Mouse (Mus musculus): ENCODE measurements around the gene Kif20b. TPM values are rescaled to one million over a fixed set of nuclear protein-coding genes. Genes with fewer than 3 reads are reported as not detected.

Gene Kif20b
- polyA plus RNA-seq (2015; fragmentation: Nextera tagmentation; extraction: Ambion mirVana), result 12.1 and 15.9 TPM in 2 replicates

GRCm38 (mm10) chr19:34921652-34922602 is at the start of gene Kif20b:
TSS of gene Kif20b (plus strand) at chr19:34922361.
- ATAC-seq (ENCODE audit: low FRiP score, low read depth), result peak; percentile 97
- under 1% methylated on average over 57 of the region's 57 CpGs for WGBS
- peaks cover 11% of the 10 kb centered on the region for H3K4me1 ChIP-seq (replicated peaks)

GRCm38 (mm10) chr19:34876676-34877075 is 45.5 kb upstream of the Kif20b start:
- no peaks in the 10 kb centered on the region for H3K36me3 ChIP-seq
- H3K4me3 ChIP-seq, result no peak overlapping the region
- peaks cover 23% of the 10 kb centered on the region for H3K4me1 ChIP-seq (replicated peaks)
- no peak overlapping the region for H3K27ac ChIP-seq (replicated peaks)
- no peaks in the 10 kb centered on the region for H3K9me3 ChIP-seq
- peak overlapping the region; percentile 74 for H3K4me2 ChIP-seq
- no peaks in the 10 kb centered on the region for H3K27me3 ChIP-seq
- ATAC-seq (ENCODE audit: low FRiP score, low read depth), result no peak
- WGBS, result 78% methylated on average over 7 of the region's 7 CpGs
- H3K9ac ChIP-seq, result no peak overlapping the region

More at GRCm38 (mm10) chr19:34921652-34922602, at the start of gene Kif20b:
- Histone ChIP-seq H3K27ac (replicated peaks) (peak within 1 kb of the TSS; percentile 84), H3K4me2 (peak within 1 kb of the TSS; percentile 93), H3K36me3 (no peaks in the 10 kb centered on the region), H3K4me3 (peak within 1 kb of the TSS; percentile 92), H3K9me3 (no peaks in the 10 kb centered on the region), H3K27me3 (no peaks in the 10 kb centered on the region), H3K9ac (peak within 1 kb of the TSS; percentile 56)

GRCm38 (mm10) chr19:34877898-34878602 is 44.1 kb upstream of the Kif20b start:
- H3K4me1 ChIP-seq (replicated peaks), result peaks cover 23% of the 10 kb centered on the region
- H3K9ac ChIP-seq, result peak overlapping the region; percentile 97
- H3K4me2 ChIP-seq, result peak overlapping the region; percentile 74
- peak overlapping the region; percentile 68 for H3K4me3 ChIP-seq
- H3K36me3 ChIP-seq, result no peaks in the 10 kb centered on the region
- WGBS, result under 1% methylated on average over 45 of the region's 45 CpGs
- no peaks in the 10 kb centered on the region for H3K27me3 ChIP-seq
- peak overlapping the region; percentile 99 for H3K27ac ChIP-seq (replicated peaks)
- no peaks in the 10 kb centered on the region for H3K9me3 ChIP-seq
- ATAC-seq (ENCODE audit: low FRiP score, low read depth), result peak; percentile 98

GRCm38 (mm10) chr19:34878603-34879541 is 43.3 kb upstream of the Kif20b start, which contains the start of gene Pank1:
TSS of gene Pank1 (minus strand) at chr19:34879455.
- H3K36me3 ChIP-seq, result no peaks in the 10 kb centered on the region
- ATAC-seq (ENCODE audit: low FRiP score, low read depth), result peak; percentile 82
- WGBS, result under 1% methylated on average over 85 of the region's 96 CpGs

GRCm38 (mm10) chr19:34879624-34880023 is 42.5 kb upstream of the Kif20b start:
- Histone ChIP-seq H3K4me2 (peak overlapping the region; percentile 74), H3K36me3 (no peaks in the 10 kb centered on the region), H3K4me1 (replicated peaks) (peaks cover 23% of the 10 kb centered on the region), H3K4me3 (peak overlapping the region; percentile 68), H3K27me3 (no peaks in the 10 kb centered on the region), H3K27ac (replicated peaks) (peak overlapping the region; percentile 99), H3K9ac (peak overlapping the region; percentile 97), H3K9me3 (no peaks in the 10 kb centered on the region)
- no peak for ATAC-seq (ENCODE audit: low FRiP score, low read depth)
- 22% methylated on average over 6 of the region's 6 CpGs for WGBS

More at GRCm38 (mm10) chr19:34878603-34879541, 43.3 kb upstream of the Kif20b start, which contains the start of gene Pank1:
- Histone ChIP-seq H3K4me1 (replicated peaks) (peaks cover 23% of the 10 kb centered on the region), H3K27ac (replicated peaks) (peak within 1 kb of the TSS; percentile 99), H3K9ac (peak within 1 kb of the TSS; percentile 97), H3K9me3 (no peaks in the 10 kb centered on the region), H3K4me3 (peak within 1 kb of the TSS; percentile 68), H3K4me2 (peak within 1 kb of the TSS; percentile 74), H3K27me3 (no peaks in the 10 kb centered on the region)

GRCm38 (mm10) chr19:34881160-34881559 is 41.0 kb upstream of the Kif20b start:
- no peak overlapping the region for H3K4me3 ChIP-seq
- no peak overlapping the region for H3K4me2 ChIP-seq
- no peak for ATAC-seq (ENCODE audit: low FRiP score, low read depth)
- peaks cover 23% of the 10 kb centered on the region for H3K4me1 ChIP-seq (replicated peaks)
- H3K9me3 ChIP-seq, result no peaks in the 10 kb centered on the region
- H3K36me3 ChIP-seq, result no peaks in the 10 kb centered on the region
- H3K9ac ChIP-seq, result no peak overlapping the region
- H3K27me3 ChIP-seq, result no peaks in the 10 kb centered on the region
- WGBS, result 83% methylated on average over 5 of the region's 5 CpGs
- no peak overlapping the region for H3K27ac ChIP-seq (replicated peaks)

- Histone ChIP-seq H3K9ac (no peak overlapping the region), H3K27ac (replicated peaks) (no peak overlapping the region), H3K27me3 (no peaks in the 10 kb centered on the region), H3K4me2 (no peak overlapping the region), H3K4me3 (no peak overlapping the region), H3K36me3 (no peaks in the 10 kb centered on the region), H3K4me1 (replicated peaks) (peaks cover 13% of the 10 kb centered on the region), H3K9me3 (no peaks in the 10 kb centered on the region)
- no peak for ATAC-seq (ENCODE audit: low FRiP score, low read depth)
- WGBS, result 90% methylated on average over 2 of the region's 2 CpGs
Observed at GRCm38 (mm10) chr19:34882443-34882842, 39.7 kb upstream of the Kif20b start.

GRCm38 (mm10) chr19:34883526-34884224 is 38.5 kb upstream of the Kif20b start:
- Histone ChIP-seq H3K4me2 (no peak overlapping the region), H3K9ac (no peak overlapping the region), H3K27me3 (no peaks in the 10 kb centered on the region), H3K9me3 (no peaks in the 10 kb centered on the region), H3K36me3 (no peaks in the 10 kb centered on the region), H3K4me3 (no peak overlapping the region), H3K4me1 (replicated peaks) (peaks cover 10% of the 10 kb centered on the region), H3K27ac (replicated peaks) (no peak overlapping the region)
- no peak for ATAC-seq (ENCODE audit: low FRiP score, low read depth)
- 91% methylated on average over 3 of the region's 3 CpGs for WGBS

GRCm38 (mm10) chr19:34886324-34886723 is 35.8 kb upstream of the Kif20b start:
- H3K4me2 ChIP-seq, result no peak overlapping the region
- no peak overlapping the region for H3K27ac ChIP-seq (replicated peaks)
- H3K4me3 ChIP-seq, result no peak overlapping the region
- no peak overlapping the region for H3K9ac ChIP-seq
- H3K36me3 ChIP-seq, result no peaks in the 10 kb centered on the region
- H3K4me1 ChIP-seq (replicated peaks), result no peaks in the 10 kb centered on the region
- 84% methylated on average over 4 of the region's 4 CpGs for WGBS
- no peaks in the 10 kb centered on the region for H3K9me3 ChIP-seq
- no peak for ATAC-seq (ENCODE audit: low FRiP score, low read depth)
- H3K27me3 ChIP-seq, result no peaks in the 10 kb centered on the region

GRCm38 (mm10) chr19:34890981-34891380 is 31.2 kb upstream of the Kif20b start:
- Histone ChIP-seq H3K4me1 (replicated peaks) (no peaks in the 10 kb centered on the region), H3K27ac (replicated peaks) (no peak overlapping the region), H3K4me2 (no peak overlapping the region), H3K9me3 (no peaks in the 10 kb centered on the region), H3K9ac (no peak overlapping the region), H3K36me3 (no peaks in the 10 kb centered on the region), H3K27me3 (no peaks in the 10 kb centered on the region), H3K4me3 (no peak overlapping the region)
- ATAC-seq (ENCODE audit: low FRiP score, low read depth), result no peak
- WGBS, result 82% methylated on average over 3 of the region's 3 CpGs

GRCm38 (mm10) chr19:34891590-34891989 is 30.6 kb upstream of the Kif20b start:
- H3K27ac ChIP-seq (replicated peaks), result no peak overlapping the region
- no peak overlapping the region for H3K9ac ChIP-seq
- no peaks in the 10 kb centered on the region for H3K9me3 ChIP-seq
- no peaks in the 10 kb centered on the region for H3K36me3 ChIP-seq
- no peak for ATAC-seq (ENCODE audit: low FRiP score, low read depth)
- H3K4me1 ChIP-seq (replicated peaks), result no peaks in the 10 kb centered on the region
- WGBS, result 94% methylated on average over 1 of the region's 1 CpGs
- H3K27me3 ChIP-seq, result no peaks in the 10 kb centered on the region
- no peak overlapping the region for H3K4me3 ChIP-seq
- H3K4me2 ChIP-seq, result no peak overlapping the region
